Mouse (Mus musculus) hindbrain, embryonic 12.5 days (tissue): ENCODE data around the gene Gpr158. TPM values are rescaled to one million over a fixed set of nuclear protein-coding genes. Genes with fewer than 3 reads are reported as not detected.

Experiments
- ATAC-seq: fragments of 200-750 bp; cut with Nextera tagmentation; 2 replicates; pipeline ENCODE4 v1.8.0; 2017; ENCODE audit warnings: moderate TSS enrichment; ENCODE audit not compliant: low FRiP score
- H3K27ac ChIP-seq: fragments of 300-500 bp; sonication (generic); 2 replicates; pipeline ENCODE4 v1.5.1; 2016; ENCODE audit warnings: mild to moderate bottlenecking
- H3K27me3 ChIP-seq: fragments of 300-500 bp; sonication (generic); 2 replicates; pipeline ENCODE4 v1.6.1; 2016; ENCODE audit warnings: mild to moderate bottlenecking
- H3K36me3 ChIP-seq: fragments of 300-500 bp; sonication (generic); 2 replicates; pipeline ENCODE4 v1.6.1; 2016; ENCODE audit warnings: mild to moderate bottlenecking
- H3K4me1 ChIP-seq: fragments of 300-500 bp; sonication (generic); 2 replicates; pipeline ENCODE4 v1.6.1; 2016
- H3K4me2 ChIP-seq: fragments of 300-500 bp; sonication (generic); replicated peaks from 2 replicates; pipeline ENCODE4 v1.6.1; 2016; ENCODE audit warnings: mild to moderate bottlenecking
- H3K4me3 ChIP-seq: fragments of 300-500 bp; sonication (generic); 2 replicates; pipeline ENCODE4 v1.5.1; 2016; ENCODE audit warnings: mild to moderate bottlenecking
- H3K9ac ChIP-seq: fragments of 300-500 bp; sonication (generic); 2 replicates; pipeline ENCODE4 v1.6.1; 2016; ENCODE audit warnings: mild to moderate bottlenecking, moderate library complexity
- H3K9me3 ChIP-seq: fragments of 300-500 bp; sonication (generic); replicated peaks from 2 replicates; pipeline ENCODE4 v1.6.1; 2016; ENCODE audit warnings: mild to moderate bottlenecking
- polyA plus RNA-seq: library from polyadenylated mRNA; unstranded; fragments of >200 nt; fragmentation: Nextera tagmentation; extraction: Ambion mirVana; gene quantifications from 2 replicates; pipeline ENCODE4 v1.2.1, GENCODE M21; 2016

Gpr158 gene
- polyA plus RNA-seq, 1 experiment from 2014 or later = 1.4 TPM

DNA sequence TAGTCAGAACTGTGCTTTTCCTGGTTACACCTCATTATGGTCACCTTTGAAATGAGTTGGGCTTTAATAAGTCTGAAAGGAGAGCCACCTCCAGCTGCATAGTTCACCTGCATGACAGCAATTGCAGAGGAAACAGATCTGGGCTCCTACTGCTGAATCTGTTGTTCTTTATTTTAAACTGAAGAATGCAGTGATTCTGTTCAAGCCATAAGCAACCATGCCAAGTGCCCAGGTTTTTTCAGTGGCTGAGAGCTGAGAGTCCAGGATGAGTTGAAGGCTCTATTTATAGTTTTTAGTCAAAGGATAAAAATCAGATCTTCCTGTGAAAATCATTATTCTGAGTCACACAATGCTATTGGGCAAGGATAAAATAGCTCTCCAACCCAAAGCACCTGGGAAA lies 496.7 kb downstream of the Gpr158 start:
- H3K36me3 ChIP-seq = no peaks in the 10 kb centered on the region
- H3K4me1 ChIP-seq = no peaks in the 10 kb centered on the region
- no peaks in the 10 kb centered on the region for H3K27me3 ChIP-seq
- ATAC-seq = no peak
- H3K4me3 ChIP-seq = no peak overlapping the region
- H3K9me3 ChIP-seq = no peaks in the 10 kb centered on the region
- no peak overlapping the region for H3K4me2 ChIP-seq
- no peak overlapping the region for H3K9ac ChIP-seq
- no peak overlapping the region for H3K27ac ChIP-seq

Other genes with a start within 250 kb of the Gpr158 start
- 3.9 and 5.0 TPM in 2 replicates for gene Enkur, start 162.2 kb upstream of the Gpr158 start, polyA plus RNA-seq
- gene Thnsl1, start 161.8 kb upstream of the Gpr158 start, polyA plus RNA-seq = 16.5 and 18.9 TPM in 2 replicates